Mouse (Mus musculus) mesoderm, embryonic 11.5 days (tissue): ENCODE measurements around the gene Fgfr2.
A peak's percentile ranks its signal among the peaks of the same experiment; 100 is the strongest.

ENCODE experiments used
- DNase-seq: peaks from one replicate; pipeline ENCODE4 v3.0.0-alpha.2; 2012; ENCODE audit warnings: low read depth, low spot score

Gene Fgfr2

DNA sequence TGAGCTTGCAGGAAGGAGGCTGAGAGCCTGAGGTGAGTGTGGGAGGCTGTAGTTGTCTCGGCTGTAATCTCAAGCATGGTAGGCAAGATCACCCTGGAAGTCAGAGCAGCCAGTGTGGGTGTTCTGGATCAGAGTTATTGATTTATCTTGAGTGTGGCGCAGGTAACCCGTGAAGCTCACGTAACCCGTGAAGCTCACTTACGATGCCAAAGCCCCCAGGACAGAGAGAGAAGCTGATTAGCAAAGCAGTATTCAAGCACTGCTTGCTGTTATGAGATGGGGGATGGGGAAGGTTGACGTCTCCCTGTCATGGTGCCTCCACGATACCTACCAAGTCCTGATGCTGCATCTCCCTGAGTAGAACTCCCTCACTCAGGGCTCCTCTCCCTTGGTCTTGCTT is 503.6 kb downstream of the Fgfr2 start:
- no peak for DNase-seq

DNA sequence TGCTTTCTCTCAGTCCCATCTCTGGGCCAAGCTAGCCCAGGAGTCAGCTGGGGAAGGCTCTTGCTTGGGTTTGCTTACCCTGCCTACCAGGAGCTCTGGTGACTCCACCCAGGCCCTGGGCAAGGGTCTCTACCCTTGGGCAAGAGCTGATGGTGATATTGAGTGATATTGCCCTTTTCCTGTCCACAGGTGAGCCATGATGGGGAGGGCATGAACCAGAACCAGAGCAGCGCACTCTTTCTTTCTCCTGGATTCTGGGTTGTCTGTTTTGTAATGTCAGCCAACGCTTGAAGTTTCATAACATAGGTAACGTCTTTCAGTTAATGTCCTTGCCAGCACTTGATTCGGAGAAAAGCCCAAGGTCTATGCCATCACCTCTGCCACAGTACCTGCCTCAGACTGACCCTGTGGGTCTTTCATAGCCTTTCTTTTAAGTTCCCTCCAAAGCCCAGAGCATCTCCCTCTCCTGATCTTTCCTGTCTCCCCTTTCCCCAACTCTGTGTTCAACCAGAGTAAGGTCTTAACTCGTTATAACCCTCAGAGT is 506.1 kb downstream of the Fgfr2 start:
- DNase-seq: no peak

DNA sequence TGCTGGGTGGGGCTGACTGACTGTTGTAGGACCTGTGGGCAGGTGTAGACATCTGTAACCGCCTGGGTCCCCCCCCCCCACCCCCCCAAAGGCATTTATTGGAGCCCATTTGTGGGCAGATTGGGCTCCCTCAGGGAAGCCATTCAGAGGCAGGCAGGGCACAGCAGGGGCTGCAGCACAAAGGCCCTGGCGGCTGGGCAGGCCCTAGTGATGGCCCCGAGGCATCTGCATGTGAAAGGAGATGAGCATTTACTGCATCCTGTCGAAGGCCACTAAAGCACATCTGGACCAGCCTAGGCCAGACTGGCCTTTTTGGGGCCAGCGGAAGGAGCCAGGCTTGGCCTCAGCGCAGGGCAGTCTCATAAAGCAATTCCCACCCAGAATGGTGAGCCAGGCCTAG is 506.8 kb downstream of the Fgfr2 start:
- peak; percentile 32 for DNase-seq

DNA sequence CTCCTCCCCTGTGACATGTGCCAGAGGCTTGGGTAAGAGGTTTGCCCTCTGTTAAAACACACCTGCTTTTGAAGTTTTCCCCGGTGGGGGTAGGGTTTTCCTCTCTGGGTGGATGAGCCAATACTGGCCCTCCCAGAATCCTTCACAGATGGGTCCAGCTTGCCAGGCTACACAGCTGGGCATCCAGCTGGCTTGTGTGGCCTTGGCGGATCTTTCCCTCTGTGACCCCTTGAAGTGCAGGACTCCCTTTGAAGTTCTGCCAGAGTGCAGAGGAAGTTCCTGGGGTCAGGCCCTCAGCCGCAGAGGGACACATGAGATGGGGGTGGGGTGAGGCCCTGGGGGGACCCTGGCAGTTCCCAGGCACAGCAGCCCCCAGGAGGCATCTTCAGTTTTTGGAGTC is 507.8 kb downstream of the Fgfr2 start:
- DNase-seq: peak; percentile 18

DNA sequence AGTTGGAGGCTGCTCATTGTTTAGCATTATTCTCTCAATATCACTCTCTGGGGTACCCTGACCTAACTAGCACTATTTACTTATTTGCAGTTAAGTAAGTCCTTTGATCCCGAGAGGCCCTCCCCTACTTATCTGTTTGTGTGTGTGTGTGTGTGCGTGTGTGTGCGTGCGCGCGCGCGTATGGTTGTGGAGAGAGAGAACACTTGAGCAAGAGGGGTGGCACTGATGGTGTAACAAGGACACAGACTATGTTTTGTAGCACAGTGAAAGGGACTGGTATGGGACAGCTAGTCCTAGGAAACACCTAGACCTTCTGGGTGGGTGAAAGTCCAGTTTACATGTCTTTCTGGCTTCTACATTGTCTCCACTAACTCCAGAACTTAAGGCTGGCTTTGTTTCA is 511.6 kb downstream of the Fgfr2 start:
- DNase-seq: no peak

DNA sequence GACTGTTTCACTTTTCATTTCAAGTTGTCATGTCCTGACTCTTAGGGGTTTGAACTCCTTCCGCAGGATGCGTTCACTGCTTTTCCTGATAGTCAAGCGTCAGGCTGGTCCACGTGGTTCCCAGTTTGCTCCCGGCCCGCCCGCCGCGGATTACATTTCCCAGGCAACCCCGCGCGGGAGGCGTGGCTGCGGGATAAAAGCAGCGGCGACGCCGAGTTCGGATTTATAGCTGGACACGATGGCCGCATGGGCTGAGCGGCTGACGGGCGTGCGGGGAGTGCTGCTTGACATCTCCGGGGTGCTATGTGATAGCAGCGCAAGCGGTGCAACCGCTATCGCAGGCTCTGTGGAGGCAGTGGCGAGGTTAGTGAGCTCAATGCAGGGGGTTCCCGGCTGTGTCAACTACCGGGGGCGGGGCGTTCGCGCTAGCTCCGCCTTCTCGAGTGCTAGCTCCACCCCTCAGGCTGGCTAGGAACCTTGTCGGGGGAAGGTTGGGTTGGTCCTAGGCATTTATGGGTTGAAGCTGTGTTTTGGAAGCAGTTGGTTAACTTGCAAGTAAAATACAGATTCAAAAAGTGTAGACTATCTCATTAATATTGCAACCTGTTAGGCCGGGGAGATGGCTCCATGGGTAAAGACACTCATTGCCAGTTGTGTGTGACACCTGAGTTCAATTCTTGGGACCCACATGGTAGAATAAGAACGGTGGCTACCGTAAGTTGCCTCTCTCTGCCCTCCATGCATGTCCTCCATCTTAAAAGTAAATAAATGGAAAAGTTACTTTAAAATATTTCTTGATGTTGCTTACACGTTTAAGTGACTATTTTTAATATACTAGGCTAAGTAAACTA is 512.5 kb downstream of the Fgfr2 start, which contains the start of gene Lhpp:
Gene Lhpp (plus strand): TSS at position 171 of the 851 bp plus-strand sequence.
- peak; percentile 88 for DNase-seq

DNA sequence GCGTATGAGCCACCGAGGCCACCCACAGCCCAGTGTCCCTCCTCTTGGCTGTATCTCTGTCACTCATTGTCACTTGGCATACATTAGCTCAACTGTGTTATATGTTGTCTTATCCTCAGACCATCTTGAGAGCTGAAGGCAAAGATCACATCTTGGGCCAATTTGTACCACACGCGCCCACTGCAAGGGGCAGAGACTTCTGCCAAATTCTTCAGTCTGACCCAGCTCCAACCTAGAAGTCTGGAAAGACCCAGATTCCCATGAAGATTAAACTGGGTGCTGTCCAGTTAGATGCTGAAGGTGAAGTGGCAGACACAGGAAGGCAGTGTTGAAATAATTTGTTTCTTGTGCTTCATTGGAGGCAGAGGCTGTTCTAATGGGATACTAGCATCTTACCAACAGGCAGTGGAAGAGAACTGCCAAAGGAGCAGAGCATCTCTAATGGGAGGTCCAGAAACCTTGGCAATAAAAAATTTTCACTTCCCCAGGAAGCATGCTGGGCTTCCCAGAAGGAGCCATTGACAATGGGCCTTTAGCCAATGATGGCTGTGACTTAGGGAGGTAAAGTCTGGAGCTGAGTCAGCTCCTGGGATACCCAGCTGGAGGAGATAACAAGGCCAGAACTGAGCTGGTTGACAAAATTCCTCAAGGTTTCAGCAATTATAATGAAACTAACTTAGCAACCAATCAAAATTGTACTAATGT is 514.7 kb downstream of the Fgfr2 start:
- DNase-seq: no peak

DNA sequence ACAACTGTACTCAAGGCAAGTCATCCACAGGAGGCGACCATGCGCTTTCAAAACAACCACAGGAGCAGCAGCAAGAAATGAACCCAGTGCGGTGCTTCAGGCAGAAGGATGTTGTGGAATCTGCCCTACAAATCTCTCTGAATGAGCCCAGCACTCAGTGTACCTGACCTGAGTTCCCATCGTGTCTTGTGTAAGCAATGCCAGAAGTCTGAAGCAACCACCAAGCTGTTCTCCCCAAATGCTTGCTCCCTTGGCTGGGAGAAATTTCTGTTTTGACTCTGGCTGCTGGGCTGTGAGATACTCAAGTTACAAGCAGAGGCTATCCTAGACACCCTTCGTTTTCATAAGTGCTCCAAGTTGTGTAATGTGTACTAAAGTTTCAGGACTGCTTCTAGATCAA is 517.5 kb downstream of the Fgfr2 start:
- no peak for DNase-seq

DNA sequence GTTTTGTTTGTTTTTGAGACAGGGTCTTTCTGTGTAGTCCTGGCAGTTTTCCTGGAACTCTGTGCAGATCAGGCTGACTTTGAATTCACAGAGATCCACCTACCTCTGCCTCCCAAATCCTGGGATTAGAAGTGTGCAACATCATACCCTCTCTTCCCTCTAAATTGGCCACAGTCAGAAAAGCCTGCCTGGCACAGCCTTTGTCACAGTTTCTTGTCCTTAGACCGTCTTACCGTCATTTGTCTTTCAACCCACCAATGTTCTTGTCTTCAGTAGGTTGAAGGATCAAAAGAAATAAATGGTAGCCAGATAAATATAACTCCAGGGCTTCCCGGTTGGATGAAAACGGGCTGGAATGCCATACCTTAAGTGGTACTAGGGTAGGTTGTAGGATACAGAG is 518.4 kb downstream of the Fgfr2 start:
- no peak for DNase-seq

DNA sequence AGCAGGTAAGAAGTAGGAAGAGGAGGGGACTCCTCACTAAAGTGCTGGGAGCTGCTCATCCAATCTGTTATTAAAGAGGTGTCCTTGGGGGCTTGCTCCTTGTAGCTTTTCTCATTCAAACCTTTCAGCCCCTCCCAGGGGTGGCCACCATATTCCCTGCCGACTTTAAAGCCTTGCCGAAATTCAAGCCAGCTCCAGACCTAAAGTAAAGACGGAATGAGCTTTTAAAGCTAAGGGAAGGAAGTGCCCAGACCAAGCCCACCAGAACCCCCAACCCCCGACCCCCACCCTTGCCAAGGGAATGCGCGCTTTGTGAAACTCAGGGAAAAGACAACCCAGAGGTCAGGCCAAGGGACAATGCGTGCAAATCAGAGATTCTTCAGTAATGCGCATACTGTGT is 522.2 kb downstream of the Fgfr2 start:
- no peak for DNase-seq

DNA sequence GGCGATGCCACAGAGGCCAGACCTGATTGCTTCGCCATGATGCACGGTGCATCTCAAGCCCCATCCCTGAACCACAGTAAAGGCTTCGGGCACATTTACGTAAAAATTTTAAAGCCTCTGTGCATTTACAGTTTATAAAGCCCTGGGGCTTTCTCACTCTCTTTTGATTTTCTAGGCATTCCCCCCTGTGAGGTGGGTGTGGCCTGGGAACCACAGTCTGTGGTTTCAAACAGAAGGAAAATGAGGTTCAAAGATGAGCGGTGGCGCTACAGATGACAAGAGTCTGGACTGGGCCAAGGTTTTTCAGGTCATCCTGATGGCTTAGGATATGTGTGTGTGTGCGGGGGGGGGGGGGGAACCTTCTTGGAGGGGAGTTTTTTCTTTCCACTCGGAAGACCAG is 523.1 kb downstream of the Fgfr2 start:
- DNase-seq: no peak

DNA sequence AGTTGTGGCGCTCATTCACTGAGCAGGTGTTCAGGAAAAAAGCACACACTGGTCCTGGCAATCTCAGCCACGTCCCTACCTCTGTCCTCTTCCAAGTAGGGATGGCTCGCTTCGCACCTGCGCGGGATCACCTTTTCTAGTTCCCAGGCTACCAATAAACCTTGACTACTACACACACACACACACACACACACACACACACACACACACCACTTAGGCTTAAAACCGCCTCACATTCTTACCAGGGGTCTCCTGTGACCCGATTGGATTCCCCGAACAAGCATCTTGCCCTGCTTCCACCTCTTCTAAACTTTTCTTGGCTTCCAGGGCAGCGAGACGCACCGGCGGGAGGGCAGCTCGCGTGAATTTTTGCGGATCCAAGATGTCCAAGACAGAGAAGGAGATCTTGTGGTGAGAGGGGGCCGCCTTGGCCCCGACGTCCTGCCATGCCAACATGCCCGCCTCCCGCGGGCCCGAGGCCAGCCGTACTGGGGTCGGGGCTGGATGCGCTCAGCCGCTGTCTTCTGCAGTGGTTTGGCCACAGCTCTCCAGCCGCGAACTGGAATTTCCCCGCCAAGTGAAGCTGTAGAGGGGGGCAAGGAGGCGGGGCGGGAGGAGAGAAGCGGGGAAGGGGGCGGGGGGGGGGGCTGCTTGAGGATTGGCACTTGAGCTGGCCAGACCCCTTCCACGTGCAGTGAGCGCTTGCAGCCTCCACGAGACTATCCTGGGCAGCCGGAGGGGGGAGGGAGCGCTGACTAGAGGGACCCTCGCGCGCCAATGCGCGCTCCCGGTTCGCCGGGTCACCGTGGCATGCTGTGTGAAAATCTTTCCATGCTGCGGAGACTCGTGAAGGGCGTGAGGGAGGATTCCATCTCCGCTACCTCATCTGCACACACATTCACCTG is 523.8 kb downstream of the Fgfr2 start, which contains the start of gene Nkx1-2:
Gene Nkx1-2 (minus strand): TSS at position 567 of the 905 bp plus-strand sequence.
- DNase-seq: peak; percentile 53

DNA sequence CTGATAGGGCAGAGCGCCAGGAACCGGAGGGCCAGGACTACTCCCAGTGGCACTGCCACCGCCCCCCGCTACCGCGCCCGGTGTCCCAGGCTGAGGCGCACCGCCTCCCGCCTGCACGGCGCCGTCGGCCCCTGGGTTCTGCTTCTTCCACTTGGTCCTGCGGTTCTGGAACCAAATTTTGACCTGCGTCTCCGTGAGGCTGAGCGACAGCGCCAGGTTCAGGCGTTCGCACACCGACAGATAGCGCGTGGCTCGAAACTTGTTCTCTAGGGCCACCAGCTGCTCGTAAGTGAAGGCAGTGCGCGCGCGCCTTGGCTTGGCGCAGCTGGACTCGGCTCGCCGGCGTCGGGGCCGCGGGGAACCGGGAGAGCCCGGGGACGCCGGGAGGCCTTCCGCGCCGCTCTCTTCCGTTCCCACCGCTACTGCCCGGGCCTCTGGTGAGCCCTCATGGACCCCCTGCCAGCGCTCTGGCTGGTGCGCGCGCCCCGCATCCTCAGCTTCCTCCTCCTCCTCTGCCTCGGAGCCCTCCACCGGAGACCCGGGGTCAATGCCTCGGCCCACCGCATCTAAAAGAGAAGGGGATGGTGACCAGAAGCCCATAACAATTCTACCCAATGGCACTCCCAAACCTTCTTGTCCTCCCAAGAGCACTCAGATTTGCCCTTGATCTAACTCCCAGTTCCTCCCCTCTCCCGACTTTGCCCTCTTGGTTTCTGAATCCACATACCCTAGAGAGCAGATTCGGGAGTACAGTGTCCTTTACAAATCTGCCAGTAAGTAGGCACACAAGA is 525.7 kb downstream of the Fgfr2 start:
- DNase-seq: peak; percentile 47

DNA sequence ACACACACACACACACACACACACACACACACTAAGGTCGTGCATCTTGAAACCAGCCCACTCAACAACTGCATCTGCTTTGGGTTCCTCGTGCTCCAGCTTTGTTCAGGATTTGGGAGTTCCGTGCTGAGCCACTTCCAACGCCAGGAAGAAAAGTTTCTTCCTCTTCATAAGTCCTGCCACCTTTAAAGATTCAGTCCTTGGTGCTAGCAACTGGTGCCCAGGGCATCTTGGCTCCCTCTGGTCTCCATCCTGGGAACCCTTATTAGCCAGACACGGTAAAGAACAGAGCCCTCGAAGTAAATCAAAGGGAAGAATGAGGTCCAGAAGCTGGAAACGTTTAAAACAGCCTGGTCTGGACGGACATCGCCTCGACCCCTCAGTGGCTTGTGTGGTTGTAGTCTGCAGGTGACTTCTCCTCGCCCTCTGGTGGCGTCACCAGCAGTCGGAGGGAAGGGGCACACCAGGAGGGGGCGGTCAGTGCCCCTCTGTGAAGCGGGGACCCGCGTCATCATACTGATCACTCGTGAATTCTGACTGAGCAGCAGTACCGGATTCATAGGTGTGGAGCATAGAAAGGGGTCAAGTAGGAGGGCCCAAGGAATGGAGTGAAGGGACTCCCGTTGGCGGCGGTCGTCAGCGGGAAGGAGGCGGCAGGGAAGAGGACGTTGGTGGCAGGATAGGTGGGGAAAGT is 526.4 kb downstream of the Fgfr2 start:
- DNase-seq: peak; percentile 12

DNA sequence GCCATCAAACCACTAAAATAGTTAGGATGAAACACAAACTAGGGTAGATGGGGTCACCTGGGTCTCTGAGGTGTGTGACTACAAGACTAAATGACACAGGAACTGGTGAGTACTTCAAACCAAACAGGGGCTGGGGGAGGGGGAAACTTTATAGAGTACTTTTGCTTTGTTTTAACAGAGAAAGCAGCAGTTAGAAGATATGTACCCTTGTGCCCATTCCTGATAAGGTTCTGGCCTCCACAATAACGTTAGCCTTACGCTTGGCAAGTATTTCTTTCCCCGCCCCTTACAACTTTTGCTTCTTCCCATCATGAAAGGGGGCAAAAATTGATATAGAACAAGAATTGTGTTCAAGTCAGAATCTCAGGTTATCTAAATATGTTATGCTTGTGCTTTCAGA is 527.4 kb downstream of the Fgfr2 start:
- no peak for DNase-seq

DNA sequence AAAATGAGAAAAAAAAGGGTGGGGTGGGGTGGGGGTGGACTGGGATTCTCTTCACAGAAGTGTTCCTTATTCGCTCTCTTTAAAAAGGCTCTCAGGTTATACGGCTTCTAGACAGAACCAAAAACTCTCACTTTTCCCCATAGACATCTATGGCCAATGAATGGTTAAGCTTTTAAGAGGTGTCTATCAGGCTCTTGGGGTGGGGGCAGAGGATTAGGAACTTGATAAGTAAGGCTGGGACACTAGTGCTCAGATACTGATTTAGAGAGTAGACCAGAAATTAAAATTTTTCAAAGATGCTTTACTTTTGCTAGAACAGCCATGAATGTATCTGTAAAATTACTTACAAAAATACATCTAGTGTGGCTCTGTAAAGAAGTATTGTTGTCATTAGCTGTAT is 528.8 kb downstream of the Fgfr2 start:
- DNase-seq: no peak

DNA sequence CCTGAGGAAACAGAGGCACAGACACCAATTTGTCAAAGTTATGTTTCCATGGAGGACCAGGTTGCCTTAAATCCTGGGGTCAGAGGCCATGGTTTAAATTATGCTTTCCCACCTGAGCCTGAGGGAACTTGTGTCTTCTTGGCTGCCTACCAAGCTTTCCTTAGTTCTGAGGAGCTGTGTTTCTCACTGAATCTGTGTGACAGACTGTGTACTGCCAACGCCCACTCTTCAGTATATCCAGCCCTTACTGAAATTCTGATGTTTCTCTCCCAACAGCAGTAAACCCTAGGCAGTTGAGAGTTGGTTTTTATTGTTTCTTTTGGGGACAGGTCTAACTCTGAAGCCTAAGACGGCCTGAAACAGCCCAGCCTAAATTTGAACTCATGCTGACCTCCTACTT is 529.4 kb downstream of the Fgfr2 start:
- DNase-seq: no peak

DNA sequence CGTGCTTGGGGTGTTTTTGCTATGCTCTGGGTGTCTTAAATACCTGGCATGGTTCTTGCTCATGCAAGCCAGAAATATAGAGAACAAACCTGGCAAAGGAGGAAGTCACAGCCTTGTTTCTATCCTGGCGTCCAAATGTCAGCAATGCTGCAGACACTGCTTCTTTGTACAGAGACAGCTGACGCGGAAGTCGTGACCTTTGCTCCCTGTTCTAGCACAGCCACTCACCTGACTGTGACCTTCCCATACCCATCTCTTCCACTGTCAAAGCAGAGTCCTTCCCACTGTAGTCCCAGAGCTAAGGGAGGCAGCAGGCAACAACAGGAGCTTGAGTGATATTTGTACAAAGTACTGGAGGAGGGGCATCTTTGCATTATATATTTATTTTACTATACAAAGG is 533.5 kb downstream of the Fgfr2 start:
- no peak for DNase-seq

DNA sequence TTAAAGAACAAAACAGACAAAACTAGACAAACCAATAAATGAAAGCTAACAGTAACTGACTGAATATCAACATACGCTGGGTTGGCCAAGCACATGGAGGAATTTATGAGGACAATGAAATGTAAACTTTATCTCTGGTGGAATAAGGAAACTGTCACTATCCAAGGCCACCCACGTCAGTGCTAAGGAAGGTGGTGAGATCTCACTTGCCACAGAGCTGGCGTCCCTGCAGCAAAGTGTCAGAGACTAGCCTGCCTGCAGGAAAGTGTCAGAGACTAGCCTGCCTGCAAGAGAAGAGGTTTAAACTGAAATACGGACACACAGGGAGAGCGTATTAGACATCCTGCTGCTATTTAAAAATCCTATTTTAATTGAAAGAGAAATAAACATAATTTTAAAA is 536.0 kb downstream of the Fgfr2 start:
- DNase-seq: no peak
